Comparison of ENCODE assay signal across 9 mouse cellular contexts in the genomic region with DNA sequence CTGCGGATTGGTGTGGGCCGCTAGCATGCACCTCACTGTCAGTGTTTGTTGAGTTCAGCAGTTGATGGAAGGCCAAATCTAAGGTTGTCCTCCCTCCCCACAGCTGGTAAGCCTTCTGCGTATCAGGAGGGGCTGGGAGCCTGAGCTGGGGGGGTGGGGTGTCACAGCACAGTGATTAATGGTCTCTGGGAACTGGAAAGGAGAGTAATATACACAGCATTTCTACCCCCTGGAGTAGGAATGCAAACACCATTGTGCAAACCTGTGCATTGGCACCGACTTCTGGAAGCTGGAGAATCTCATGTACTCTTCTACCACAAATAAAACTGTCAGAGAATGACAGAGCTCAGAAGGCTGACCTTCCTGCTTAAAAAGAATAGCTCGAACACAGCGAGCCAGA. TPM values are rescaled to one million over a fixed set of nuclear protein-coding genes. Genes with fewer than 3 reads are reported as not detected.
DNase-seq lines count a peak whose midpoint lies in the region; ATAC-seq lines count a peak whose summit lies in the region.
"Had no signal": no experiment of that assay in that cellular context is flagged by ENCODE, and none has a peak within 500 bp of the region (broad histone marks: within the 10 kb centered on the region; RNA-seq: fewer than 3 reads in every experiment).

No protein-coding gene starts in this region.

- peak; percentile 33 for DNase-seq in adrenal gland, postnatal 10 days
- DNase-seq in adrenal gland, postnatal 4 days (ENCODE audit: low spot score in 2 of 2), result no peak
- peak; percentile 30 for DNase-seq in embryonic facial prominence, embryonic 14.5 days (ENCODE audit: low spot score)
- no peak for DNase-seq in cerebellum, adult 8-10 months
- no peak for DNase-seq in left cerebral cortex, postnatal 25 days (ENCODE audit: low spot score in 2 of 2)

- H3K9ac ChIP-seq in embryonic facial prominence, embryonic 14.5 days (ENCODE audit: low read depth, low read length), result no peak overlapping the region
- no peak overlapping the region for H3K9ac ChIP-seq in intestine, embryonic 16.5 days (ENCODE audit: low read depth, low read length)
- no peak overlapping the region for H3K9ac ChIP-seq in midbrain, embryonic 13.5 days (replicated peaks)

- 60% methylated on average over 6 of the region's 6 CpGs for WGBS in embryonic facial prominence, embryonic 14.5 days
- WGBS in intestine, embryonic 16.5 days, result 21% methylated on average over 6 of the region's 6 CpGs
- 47% methylated on average over 6 of the region's 6 CpGs for WGBS in midbrain, embryonic 13.5 days

- no peaks in the 10 kb centered on the region for H3K27me3 ChIP-seq in embryonic facial prominence, embryonic 14.5 days (replicated peaks; ENCODE audit: control insufficient read depth, insufficient read depth, low read length)
- no peaks in the 10 kb centered on the region for H3K27me3 ChIP-seq in intestine, embryonic 16.5 days (replicated peaks; ENCODE audit: control insufficient read depth, insufficient read depth, low read length)
- H3K27me3 ChIP-seq in midbrain, embryonic 13.5 days, result no peaks in the 10 kb centered on the region

- H3K36me3 ChIP-seq in embryonic facial prominence, embryonic 14.5 days (ENCODE audit: control insufficient read depth, insufficient read depth, low read length), result peaks cover 36% of the 10 kb centered on the region
- peaks cover 6% of the 10 kb centered on the region; the same call in 1 of the 2 replicates for H3K36me3 ChIP-seq in intestine, embryonic 16.5 days (ENCODE audit: control insufficient read depth, insufficient read depth, low read length)
- H3K36me3 ChIP-seq in midbrain, embryonic 13.5 days, result peaks cover 24% of the 10 kb centered on the region

- H3K27ac ChIP-seq in embryonic facial prominence, embryonic 14.5 days (replicated peaks; ENCODE audit: low read depth, low read length), result no peak overlapping the region
- H3K27ac ChIP-seq in intestine, embryonic 16.5 days (ENCODE audit: low read length), result no peak overlapping the region
- H3K27ac ChIP-seq in midbrain, embryonic 13.5 days, result peak overlapping the region; percentile 27; the same call in 1 of the 2 replicates

- intact Hi-C loops in left cerebral cortex, postnatal 25 days (cut with DNase I), result no loop called here

- H3K9me3 ChIP-seq in embryonic facial prominence, embryonic 14.5 days (ENCODE audit: control insufficient read depth, low read length), result no peaks in the 10 kb centered on the region
- H3K9me3 ChIP-seq in intestine, embryonic 16.5 days (ENCODE audit: control insufficient read depth, low read length), result no peaks in the 10 kb centered on the region
- H3K9me3 ChIP-seq in midbrain, embryonic 13.5 days, result no peaks in the 10 kb centered on the region

- no peak for ATAC-seq in embryonic facial prominence, embryonic 14.5 days (ENCODE audit: low read depth)
- peak; percentile 80 for ATAC-seq in intestine, embryonic 16.5 days
- ATAC-seq in midbrain, embryonic 13.5 days, result no peak
- no peak for ATAC-seq in frontal cortex, adult (ENCODE audit: low TSS enrichment)
- ATAC-seq: activated CD4-positive, CD25-positive, alpha-beta regulatory T cell, adult 4 months had no signal

- no peak overlapping the region for H3K4me2 ChIP-seq in embryonic facial prominence, embryonic 14.5 days (ENCODE audit: low read depth, low read length)
- no peak overlapping the region for H3K4me2 ChIP-seq in intestine, embryonic 16.5 days (ENCODE audit: low read depth, low read length)
- no peak overlapping the region for H3K4me2 ChIP-seq in midbrain, embryonic 13.5 days (replicated peaks)

- no peak overlapping the region for H3K4me3 ChIP-seq in embryonic facial prominence, embryonic 14.5 days (ENCODE audit: low read depth, low read length)
- H3K4me3 ChIP-seq in intestine, embryonic 16.5 days (ENCODE audit: low read length), result no peak overlapping the region
- H3K4me3 ChIP-seq in midbrain, embryonic 13.5 days (replicated peaks), result no peak overlapping the region

- H3K4me1 ChIP-seq in embryonic facial prominence, embryonic 14.5 days (ENCODE audit: control insufficient read depth, insufficient read depth, low read length), result no peaks in the 10 kb centered on the region
- H3K4me1 ChIP-seq in intestine, embryonic 16.5 days (ENCODE audit: control insufficient read depth, insufficient read depth, low read length), result peaks cover 7% of the 10 kb centered on the region
- H3K4me1 ChIP-seq in midbrain, embryonic 13.5 days (replicated peaks), result peaks cover 49% of the 10 kb centered on the region

RNA-seq across cellular contexts. Expression of a gene that starts 50.2 kb away (rescaled TPM):
- total RNA-seq in adrenal gland, postnatal 10 days (2021), result 10 to 100 TPM; 26.6 to 31.8 TPM
- 10 to 100 TPM; 34.0 to 38.1 TPM for total RNA-seq in adrenal gland, postnatal 4 days (2021)
- 17.7 and 20.7 TPM in 2 replicates for polyA plus RNA-seq in embryonic facial prominence, embryonic 14.5 days (2014; fragmentation: Nextera tagmentation; extraction: Ambion mirVana)
- polyA plus RNA-seq in intestine, embryonic 16.5 days (2015; fragmentation: Nextera tagmentation; extraction: Ambion mirVana), result 14.1 and 15.5 TPM in 2 replicates
- 44.9 and 49.9 TPM in 2 replicates for polyA plus RNA-seq in midbrain, embryonic 13.5 days (2015; fragmentation: Nextera tagmentation; extraction: Ambion mirVana)
- total RNA-seq in left cerebral cortex, postnatal 25 days (2021), result 10 to 100 TPM; 48.5 to 59.2 TPM

Comparison
In these comparisons a context has a peak if more than half of its experiments do, and no peak if none do; other contexts are left out.
1. DNase-seq: peak in adrenal gland, postnatal 10 days (single experiment) and embryonic facial prominence, embryonic 14.5 days (single experiment); none in adrenal gland, postnatal 4 days (0 of 2), cerebellum, adult 8-10 months (single experiment) and left cerebral cortex, postnatal 25 days (0 of 2).